Mouse (Mus musculus) kidney, embryonic 15.5 days (tissue): ENCODE data around the gene Tank. TPM values are rescaled to one million over a fixed set of nuclear protein-coding genes. Genes with fewer than 3 reads are reported as not detected.

Experiments
- ATAC-seq: fragments of 200-750 bp; cut with Nextera tagmentation; replicated peaks from 2 replicates; pipeline ENCODE4 v1.8.0; 2017; ENCODE audit warnings: moderate TSS enrichment; ENCODE audit not compliant: low FRiP score
- H3K27ac ChIP-seq: fragments of 300-500 bp; sonication (generic); 2 replicates; pipeline ENCODE4 v1.5.1; 2015; ENCODE audit warnings: mild to moderate bottlenecking, inconsistent platforms
- H3K27me3 ChIP-seq: fragments of 300-500 bp; sonication (generic); 2 replicates; pipeline ENCODE4 v1.6.1; 2015; ENCODE audit warnings: inconsistent platforms
- H3K36me3 ChIP-seq: fragments of 300-500 bp; sonication (generic); 2 replicates; pipeline ENCODE4 v1.6.1; 2015; ENCODE audit warnings: inconsistent platforms
- H3K4me1 ChIP-seq: fragments of 300-500 bp; sonication (generic); 2 replicates; pipeline ENCODE4 v1.6.1; 2015; ENCODE audit warnings: inconsistent platforms
- H3K4me2 ChIP-seq: fragments of 300-500 bp; sonication (generic); 2 replicates; pipeline ENCODE4 v1.6.1; 2015; ENCODE audit warnings: moderate library complexity, mild to moderate bottlenecking, inconsistent platforms
- H3K4me3 ChIP-seq: fragments of 300-500 bp; sonication (generic); replicated peaks from 2 replicates; pipeline ENCODE4 v1.5.1; 2015; ENCODE audit warnings: mild to moderate bottlenecking, inconsistent platforms
- H3K9ac ChIP-seq: fragments of 300-500 bp; sonication (generic); 2 replicates; pipeline ENCODE4 v1.6.1; 2015; ENCODE audit warnings: mild to moderate bottlenecking, inconsistent platforms
- H3K9me3 ChIP-seq: fragments of 300-500 bp; sonication (generic); replicated peaks from 2 replicates; pipeline ENCODE4 v1.6.1; 2016; ENCODE audit warnings: inconsistent platforms
- WGBS: fragments of 180-500 bp; shearing (Covaris S2); methylation state at CpG from one replicate; pipeline ENCODE4 v1.1.7; 2015; ENCODE audit warnings: mixed read lengths; 5-methylcytosine and 5-hydroxymethylcytosine counted together
- polyA plus RNA-seq: library from polyadenylated mRNA; unstranded; fragments of >200 nt; fragmentation: Nextera tagmentation; extraction: Ambion mirVana; gene quantifications from 2 replicates; pipeline ENCODE4 v1.2.1, GENCODE M21; 2015

Gene Tank
- polyA plus RNA-seq, 1 experiment from 2014 or later: 26.3 TPM

- Histone ChIP-seq H3K27ac (no peak overlapping the region), H3K36me3 (no peaks in the 10 kb centered on the region), H3K4me3 (no peak overlapping the region), H3K27me3 (no peaks in the 10 kb centered on the region), H3K9ac (no peak overlapping the region), H3K9me3 (no peaks in the 10 kb centered on the region), H3K4me1 (no peaks in the 10 kb centered on the region), H3K4me2 (no peak overlapping the region)
- ATAC-seq: no peak
- 15% methylated on average over 1 of the region's 1 CpGs for WGBS
These were observed 17.3 kb upstream of the Tank start for GRCm38 (mm10) chr2:61561058-61561457.

DNA sequence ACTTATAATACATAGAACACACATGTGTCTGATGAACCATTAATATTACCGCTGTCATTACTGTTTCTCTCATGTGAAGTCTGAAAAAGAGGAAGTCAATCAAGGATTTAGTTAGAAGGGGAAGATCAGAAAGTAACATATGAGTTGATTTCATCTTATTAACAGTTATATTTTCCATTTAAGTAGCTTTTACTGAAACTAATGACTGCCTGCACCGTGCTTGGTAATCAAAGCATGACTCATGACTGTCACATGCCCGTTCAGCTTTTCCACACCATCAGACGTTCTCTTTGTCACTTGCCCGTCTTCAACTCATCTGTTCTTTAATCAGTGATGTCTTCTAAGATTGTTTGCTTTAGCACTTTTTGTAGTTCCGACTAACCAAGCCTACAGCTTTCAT is 15.2 kb upstream of the Tank start:
- no peaks in the 10 kb centered on the region for H3K9me3 ChIP-seq
- no peak overlapping the region for H3K4me2 ChIP-seq
- no peaks in the 10 kb centered on the region for H3K4me1 ChIP-seq
- no peak for ATAC-seq
- WGBS: 88% methylated on average over 6 of the region's 6 CpGs
- H3K36me3 ChIP-seq: no peaks in the 10 kb centered on the region
- no peak overlapping the region for H3K9ac ChIP-seq
- H3K27ac ChIP-seq: no peak overlapping the region
- H3K4me3 ChIP-seq: no peak overlapping the region
- no peaks in the 10 kb centered on the region for H3K27me3 ChIP-seq

GRCm38 (mm10) chr2:61567045-61567783 is 11.2 kb upstream of the Tank start:
- Histone ChIP-seq H3K27ac (no peak overlapping the region), H3K9me3 (no peaks in the 10 kb centered on the region), H3K4me3 (no peak overlapping the region), H3K4me1 (no peaks in the 10 kb centered on the region), H3K4me2 (no peak overlapping the region), H3K9ac (no peak overlapping the region), H3K27me3 (no peaks in the 10 kb centered on the region), H3K36me3 (no peaks in the 10 kb centered on the region)
- ATAC-seq: no peak
- WGBS: 65% methylated on average over 4 of the region's 4 CpGs

GRCm38 (mm10) chr2:61569181-61569580 is 9.2 kb upstream of the Tank start:
- no peak overlapping the region for H3K27ac ChIP-seq
- no peaks in the 10 kb centered on the region for H3K27me3 ChIP-seq
- H3K36me3 ChIP-seq: no peaks in the 10 kb centered on the region
- H3K9ac ChIP-seq: no peak overlapping the region
- H3K4me2 ChIP-seq: no peak overlapping the region
- WGBS: 85% methylated on average over 6 of the region's 6 CpGs
- H3K4me1 ChIP-seq: no peaks in the 10 kb centered on the region
- H3K4me3 ChIP-seq: no peak overlapping the region
- H3K9me3 ChIP-seq: no peaks in the 10 kb centered on the region
- no peak for ATAC-seq

- no peaks in the 10 kb centered on the region for H3K9me3 ChIP-seq
- H3K27me3 ChIP-seq: no peaks in the 10 kb centered on the region
- no peak for ATAC-seq
- no peak overlapping the region for H3K9ac ChIP-seq
- 39% methylated on average over 4 of the region's 4 CpGs for WGBS
- H3K4me1 ChIP-seq: no peaks in the 10 kb centered on the region
- H3K36me3 ChIP-seq: no peaks in the 10 kb centered on the region
- H3K4me2 ChIP-seq: no peak overlapping the region
- no peak overlapping the region for H3K4me3 ChIP-seq
- no peak overlapping the region for H3K27ac ChIP-seq
These were observed 6.9 kb upstream of the Tank start for GRCm38 (mm10) chr2:61571343-61571955.

DNA sequence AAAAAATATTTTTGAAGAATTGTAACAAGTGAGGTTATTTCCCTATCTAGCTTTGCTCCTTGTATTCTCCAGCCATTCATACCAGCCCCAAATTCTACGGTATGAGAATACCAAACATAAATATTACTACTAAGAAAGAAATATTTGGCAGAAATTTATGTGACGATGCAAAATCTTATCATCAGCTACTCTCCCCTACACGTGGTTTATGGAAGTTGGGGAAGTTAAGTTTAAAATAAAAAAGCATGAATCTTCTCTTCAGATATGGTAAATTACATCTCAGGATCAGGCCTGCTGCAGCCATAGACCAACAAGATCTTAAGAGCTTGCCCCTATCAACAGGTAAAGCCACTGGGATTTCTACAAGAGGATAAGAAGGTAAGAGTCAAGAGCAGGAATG is 1.9 kb upstream of the Tank start:
- peaks cover 5% of the 10 kb centered on the region; the same call in 1 of the 2 replicates for H3K4me1 ChIP-seq
- H3K9ac ChIP-seq: no peak overlapping the region
- 82% methylated on average over 3 of the region's 3 CpGs for WGBS
- no peaks in the 10 kb centered on the region for H3K27me3 ChIP-seq
- H3K4me2 ChIP-seq: no peak overlapping the region
- H3K36me3 ChIP-seq: no peaks in the 10 kb centered on the region
- ATAC-seq: no peak
- no peaks in the 10 kb centered on the region for H3K9me3 ChIP-seq
- no peak overlapping the region for H3K27ac ChIP-seq
- no peak overlapping the region for H3K4me3 ChIP-seq

DNA sequence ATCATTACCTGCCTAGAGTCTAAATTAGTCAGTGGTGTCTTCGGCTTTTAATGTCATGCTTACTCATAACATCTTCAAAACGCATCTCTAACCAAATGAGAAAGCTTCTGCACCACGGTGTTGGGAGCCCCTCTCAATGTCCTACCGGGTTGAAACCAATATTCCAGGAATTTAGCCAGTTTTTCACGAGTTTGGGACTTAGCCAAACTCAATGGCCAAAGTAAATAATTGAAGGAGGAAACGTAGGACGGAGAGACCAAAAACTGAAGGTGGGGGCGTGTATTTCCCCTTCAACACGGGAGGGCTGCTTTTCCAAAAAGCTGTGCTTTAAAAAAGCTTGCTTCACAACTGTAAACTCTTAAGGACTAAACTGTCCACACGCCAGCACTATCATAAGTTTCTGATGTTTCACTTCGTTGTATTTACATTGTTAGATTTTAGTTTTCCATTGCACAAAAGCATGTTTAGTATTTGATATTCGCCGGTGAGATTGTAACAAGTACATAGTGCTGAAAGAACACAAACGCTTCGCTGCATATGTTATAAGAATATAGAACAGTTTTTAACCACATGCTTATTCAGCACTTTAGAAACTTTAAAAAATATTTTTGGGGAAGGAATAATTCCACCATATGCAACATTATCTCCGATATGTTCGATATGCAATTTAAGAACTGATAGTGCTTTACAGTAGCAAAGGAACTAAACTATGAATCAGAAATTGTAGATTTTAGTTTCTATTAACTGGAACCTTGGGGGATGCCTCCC is 1.3 kb upstream of the Tank start:
- peaks cover 5% of the 10 kb centered on the region; the same call in 1 of the 2 replicates for H3K4me1 ChIP-seq
- 70% methylated on average over 17 of the region's 17 CpGs for WGBS
- H3K4me3 ChIP-seq: no peak overlapping the region
- no peaks in the 10 kb centered on the region for H3K27me3 ChIP-seq
- H3K36me3 ChIP-seq: no peaks in the 10 kb centered on the region
- H3K9me3 ChIP-seq: no peaks in the 10 kb centered on the region
- no peak for ATAC-seq
- H3K4me2 ChIP-seq: no peak overlapping the region
- H3K27ac ChIP-seq: no peak overlapping the region
- no peak overlapping the region for H3K9ac ChIP-seq

DNA sequence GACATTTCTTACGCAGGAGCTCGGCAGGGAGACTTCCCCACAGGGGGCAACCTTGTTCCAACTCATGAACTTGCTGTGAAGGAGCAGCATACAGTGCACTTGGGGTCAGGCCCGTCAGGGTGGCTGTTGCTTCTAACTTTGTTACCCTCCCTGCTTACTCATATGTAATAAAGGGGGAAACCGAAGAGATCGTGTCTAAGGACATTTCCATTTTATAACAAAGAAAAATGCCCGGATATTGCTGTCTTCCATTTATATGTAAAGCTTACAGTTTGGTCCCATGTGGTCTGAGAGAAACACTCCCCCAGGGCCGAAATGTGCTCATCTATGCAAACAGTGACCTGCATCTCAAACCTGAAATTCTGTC is 706 bp upstream of the Tank start:
- WGBS: 50% methylated on average over 7 of the region's 7 CpGs
- H3K4me3 ChIP-seq: no peak overlapping the region
- H3K9me3 ChIP-seq: no peaks in the 10 kb centered on the region
- H3K9ac ChIP-seq: no peak overlapping the region
- H3K36me3 ChIP-seq: no peaks in the 10 kb centered on the region
- H3K27ac ChIP-seq: no peak overlapping the region
- no peak overlapping the region for H3K4me2 ChIP-seq
- peaks cover 5% of the 10 kb centered on the region; the same call in 1 of the 2 replicates for H3K4me1 ChIP-seq
- no peak for ATAC-seq
- no peaks in the 10 kb centered on the region for H3K27me3 ChIP-seq

DNA sequence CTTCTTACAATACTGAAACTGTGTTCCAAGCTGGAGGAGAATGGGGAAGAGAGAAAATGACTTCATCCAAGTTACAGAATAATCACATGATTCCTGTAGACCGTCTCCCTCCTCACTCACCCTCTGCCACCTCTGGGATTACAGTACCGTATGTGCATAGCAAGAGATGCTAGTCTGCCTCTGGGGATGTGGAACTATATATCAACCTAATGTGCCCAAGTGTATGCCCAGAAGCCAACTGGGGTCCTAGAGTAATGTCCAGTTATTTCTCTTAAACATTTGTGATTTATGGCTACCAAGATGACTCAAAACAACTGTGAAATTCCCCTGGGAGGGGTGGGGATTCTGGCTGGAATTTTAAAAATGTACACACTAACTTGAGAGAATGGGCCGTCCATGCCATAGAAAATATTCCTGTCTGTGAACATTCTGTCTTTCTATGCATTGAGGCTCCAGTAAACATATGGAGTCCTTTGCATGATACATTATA is 1.2 kb downstream of the Tank start:
- no peak for ATAC-seq
- no peak overlapping the region for H3K27ac ChIP-seq
- H3K9ac ChIP-seq: no peak overlapping the region

GRCm38 (mm10) chr2:61580091-61580490 is 1.7 kb downstream of the Tank start:
- no peaks in the 10 kb centered on the region for H3K36me3 ChIP-seq
- H3K4me3 ChIP-seq: no peak overlapping the region
- ATAC-seq: no peak
- H3K9me3 ChIP-seq: no peaks in the 10 kb centered on the region
- no peak overlapping the region for H3K9ac ChIP-seq
- H3K4me2 ChIP-seq: no peak overlapping the region
- H3K27ac ChIP-seq: no peak overlapping the region
- 78% methylated on average over 3 of the region's 3 CpGs for WGBS
- H3K27me3 ChIP-seq: no peaks in the 10 kb centered on the region
- peaks cover 5% of the 10 kb centered on the region; the same call in 1 of the 2 replicates for H3K4me1 ChIP-seq

More for the DNA sequence above, 1.2 kb downstream of the Tank start:
- Histone ChIP-seq H3K4me2 (no peak overlapping the region), H3K27me3 (no peaks in the 10 kb centered on the region), H3K9me3 (no peaks in the 10 kb centered on the region), H3K36me3 (no peaks in the 10 kb centered on the region), H3K4me3 (no peak overlapping the region), H3K4me1 (peaks cover 5% of the 10 kb centered on the region; the same call in 1 of the 2 replicates)
- 42% methylated on average over 3 of the region's 3 CpGs for WGBS

GRCm38 (mm10) chr2:61580555-61581080 is 2.2 kb downstream of the Tank start:
- Histone ChIP-seq H3K4me3 (no peak overlapping the region), H3K27ac (no peak overlapping the region), H3K9me3 (no peaks in the 10 kb centered on the region), H3K4me1 (peaks cover 5% of the 10 kb centered on the region; the same call in 1 of the 2 replicates), H3K27me3 (no peaks in the 10 kb centered on the region), H3K9ac (no peak overlapping the region), H3K4me2 (no peak overlapping the region), H3K36me3 (no peaks in the 10 kb centered on the region)
- ATAC-seq: no peak
- 74% methylated on average over 10 of the region's 10 CpGs for WGBS
